Mouse (Mus musculus): ENCODE data around the gene Atp8b4.
"Not testable (repeated sequence)": the region's sequence is repeated elsewhere in the genome, so short reads cannot be mapped to it uniquely, and the experiment has no call there.

The Atp8b4 gene

DNA sequence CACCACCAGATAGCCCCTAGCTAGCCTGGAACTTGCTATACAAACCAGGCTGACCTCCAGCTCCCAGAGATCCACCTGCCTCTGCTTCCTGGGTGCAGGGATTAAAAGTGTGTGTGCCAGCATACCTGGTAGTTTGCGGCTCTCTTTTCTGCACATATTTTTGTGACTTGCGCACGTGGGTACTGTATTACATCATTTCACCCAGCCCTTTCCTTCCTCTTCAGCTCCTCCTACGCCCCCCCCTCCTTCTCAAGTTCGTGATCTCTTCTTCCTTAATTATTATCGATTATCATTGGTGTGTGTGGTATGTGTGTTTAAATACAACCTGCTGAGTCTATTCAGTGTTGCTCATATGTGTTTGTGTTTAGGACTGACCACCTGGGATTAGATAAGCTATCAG lies at the start of gene Atp8b4:
Gene Atp8b4, minus strand, starts transcription at position 154 of the 400 bp plus-strand sequence.
- no peak for DNase-seq (ENCODE audit: low spot score)

DNA sequence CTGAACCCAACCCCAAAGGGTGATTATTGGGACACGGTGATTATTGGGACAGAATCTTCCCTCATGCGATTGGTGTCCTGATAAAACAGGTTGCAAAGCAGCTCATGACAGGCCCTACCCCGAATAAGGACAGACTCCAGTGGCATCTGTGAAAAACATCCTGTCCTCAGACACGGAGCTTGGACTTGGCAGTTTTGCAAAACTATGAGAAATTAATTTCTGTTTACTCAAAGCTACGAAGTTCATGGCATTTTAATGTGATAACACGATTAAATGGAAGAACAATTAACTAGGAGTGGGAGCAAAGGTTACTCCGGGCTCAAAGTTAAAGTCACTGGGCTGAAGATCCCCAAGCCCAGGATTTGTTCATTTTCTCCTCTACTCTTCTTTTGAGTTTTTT lies 49.2 kb upstream of the Atp8b4 start:
- DNase-seq (ENCODE audit: low spot score), result no peak

DNA sequence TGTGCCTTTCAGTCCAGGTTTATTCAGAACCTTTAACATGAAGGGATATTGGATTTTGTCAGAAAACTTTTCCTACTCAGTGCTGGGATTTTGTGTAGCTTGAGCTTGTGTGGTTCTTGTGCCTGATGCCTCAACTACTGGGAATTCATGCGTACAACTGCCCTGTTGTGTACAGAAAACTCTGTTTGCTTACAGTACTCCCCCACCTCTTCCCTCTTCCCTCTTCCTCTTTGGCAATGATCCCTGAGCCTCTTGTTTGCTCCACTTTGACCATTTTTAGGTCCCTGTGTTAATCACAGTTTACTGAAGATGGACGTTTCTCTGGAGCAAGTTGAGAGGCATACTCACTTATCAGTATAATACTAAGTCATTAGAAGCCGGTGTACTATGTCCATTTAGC lies 45.9 kb upstream of the Atp8b4 start:
- no peak for DNase-seq (ENCODE audit: low spot score)

DNA sequence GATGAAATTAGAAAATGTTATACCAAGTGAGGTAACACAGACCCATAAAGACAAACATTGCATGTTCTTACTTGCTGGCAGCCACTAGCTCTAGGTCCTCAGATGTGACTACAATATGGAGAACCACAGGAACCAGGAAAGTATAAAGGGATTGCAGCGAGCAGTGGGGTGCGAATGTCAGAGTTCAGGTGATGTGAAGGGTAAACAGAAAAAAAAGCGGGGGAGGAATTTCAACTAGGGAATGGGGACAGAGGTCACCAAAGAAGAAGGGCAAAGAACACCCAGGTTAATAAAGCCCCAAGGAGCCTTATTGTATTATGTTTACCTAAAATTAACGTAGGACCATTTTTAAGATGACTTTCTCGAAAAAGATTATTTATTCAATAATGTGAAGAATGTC lies 44.8 kb upstream of the Atp8b4 start:
- no peak for DNase-seq (ENCODE audit: low spot score)

DNA sequence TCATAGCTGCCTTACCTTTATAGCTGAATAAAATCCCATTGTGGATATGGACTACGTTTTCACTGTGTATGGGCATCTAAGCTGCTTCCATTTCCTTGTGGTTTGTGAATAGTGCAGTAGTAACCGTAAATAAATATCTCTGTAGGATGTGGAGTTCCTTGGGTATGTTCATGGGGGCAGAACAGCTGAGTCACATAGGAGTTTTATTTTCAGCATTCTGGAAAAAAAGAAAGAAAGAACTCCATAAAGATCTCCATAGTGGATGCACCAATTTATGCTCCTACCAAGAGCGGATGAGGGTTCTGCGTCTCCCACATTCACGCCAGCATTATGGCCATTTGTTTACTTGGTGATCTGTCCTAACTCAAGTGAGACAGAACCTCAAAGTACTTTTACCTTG lies 41.7 kb upstream of the Atp8b4 start:
- no peak for DNase-seq (ENCODE audit: low spot score)

DNA sequence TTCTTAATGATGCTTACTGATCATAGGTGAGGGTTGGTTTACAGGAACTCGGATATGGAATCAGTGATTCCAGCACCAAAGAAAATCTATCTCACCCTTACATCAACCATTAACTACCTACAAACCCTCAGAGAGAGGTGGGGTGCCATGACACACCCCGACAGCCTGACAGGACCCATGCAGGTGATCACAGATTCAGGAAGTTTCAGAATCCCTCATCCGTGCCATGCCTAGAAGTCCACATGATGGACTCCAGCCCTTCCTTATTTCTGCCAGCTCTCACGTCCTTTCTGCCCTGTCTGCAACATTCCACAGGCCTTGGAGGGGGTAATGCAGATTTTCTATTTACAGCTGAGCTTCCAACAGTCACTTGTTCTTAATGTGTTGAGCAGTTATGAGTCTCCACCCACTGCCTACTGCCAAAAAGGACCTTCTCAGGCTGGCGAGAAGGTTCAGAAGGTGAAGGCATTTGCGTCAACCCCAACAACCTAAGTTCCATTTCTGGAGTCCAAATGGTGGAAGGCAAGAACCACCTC lies 40.0 kb upstream of the Atp8b4 start:
- no peak for DNase-seq (ENCODE audit: low spot score)

DNA sequence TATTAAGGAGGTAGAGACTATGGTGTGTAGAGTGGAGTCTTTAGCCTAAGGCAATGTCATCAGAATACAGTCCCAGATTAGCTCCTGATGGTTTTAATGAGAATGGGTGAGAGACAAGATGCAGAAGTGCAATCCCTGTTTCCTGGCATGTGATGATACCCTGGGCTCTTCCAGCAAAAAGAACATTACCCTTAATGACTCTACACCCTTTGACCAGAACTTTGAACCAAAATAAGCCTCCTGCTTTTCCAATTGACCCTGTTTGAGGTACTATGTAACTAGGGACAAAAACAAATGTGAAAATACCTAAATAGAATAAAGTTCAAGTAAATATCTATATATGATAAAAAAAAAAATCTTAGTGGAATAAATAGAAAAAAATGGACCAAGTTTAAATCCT lies 37.2 kb upstream of the Atp8b4 start:
- DNase-seq (ENCODE audit: low spot score), result no peak

DNA sequence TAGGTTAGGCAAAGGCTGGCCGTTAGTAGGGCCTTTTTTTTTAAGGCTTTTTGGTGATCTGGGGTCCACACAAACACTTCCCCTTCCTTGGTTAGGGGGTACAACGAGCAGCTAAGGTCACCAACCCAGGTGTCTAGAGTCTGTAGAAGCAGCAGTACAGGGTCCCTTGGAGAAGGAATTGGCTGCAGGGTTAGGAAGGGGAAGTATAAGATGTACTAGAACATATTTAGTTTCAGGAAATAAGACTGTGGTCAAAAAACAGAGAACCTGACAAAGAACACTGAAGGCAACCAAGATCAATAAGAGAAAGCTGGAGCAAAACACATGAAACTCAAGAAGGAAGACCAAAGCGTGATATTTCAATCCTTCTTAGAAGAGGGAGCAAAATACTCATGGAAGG lies 30.1 kb upstream of the Atp8b4 start:
- no peak for DNase-seq (ENCODE audit: low spot score)

DNA sequence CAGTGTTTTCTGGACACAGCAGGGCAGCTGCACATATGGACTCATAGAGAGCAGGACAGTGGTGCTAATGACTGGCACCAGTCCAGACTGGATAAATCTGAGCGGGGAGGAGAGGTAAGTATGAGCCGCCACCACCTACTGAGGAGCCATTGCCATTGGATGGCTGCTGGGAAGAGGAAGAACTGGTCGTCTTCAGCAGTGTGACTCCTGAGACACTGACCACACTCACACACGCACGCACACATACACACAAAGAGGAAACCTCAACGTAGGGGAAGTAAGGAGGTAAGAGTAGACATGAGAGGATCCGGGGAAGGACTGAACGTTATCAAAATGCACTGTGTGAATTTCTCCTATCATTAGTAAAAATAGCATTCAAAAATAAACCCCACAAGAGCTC lies 27.0 kb upstream of the Atp8b4 start:
- no peak for DNase-seq (ENCODE audit: low spot score)

DNA sequence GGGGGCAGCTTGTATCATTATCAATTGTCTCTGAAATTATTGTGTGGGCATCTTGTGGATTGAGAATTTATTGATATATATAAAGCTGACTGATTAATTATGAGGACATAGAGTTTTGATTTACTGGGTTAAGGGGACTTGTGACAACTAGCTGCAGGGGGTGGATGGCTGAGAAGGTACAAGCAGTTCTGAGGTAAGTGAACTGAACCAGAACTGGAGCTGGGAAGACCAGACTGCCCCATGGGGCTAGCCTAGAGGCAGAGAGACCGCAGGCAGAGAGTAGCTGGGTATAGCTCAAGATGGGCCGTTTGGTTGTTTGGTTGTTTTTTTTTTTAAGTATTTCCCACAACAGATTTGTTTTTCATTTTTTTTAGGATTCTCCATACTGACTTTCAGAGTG lies 23.8 kb upstream of the Atp8b4 start:
- DNase-seq (ENCODE audit: low spot score), result no peak

DNA sequence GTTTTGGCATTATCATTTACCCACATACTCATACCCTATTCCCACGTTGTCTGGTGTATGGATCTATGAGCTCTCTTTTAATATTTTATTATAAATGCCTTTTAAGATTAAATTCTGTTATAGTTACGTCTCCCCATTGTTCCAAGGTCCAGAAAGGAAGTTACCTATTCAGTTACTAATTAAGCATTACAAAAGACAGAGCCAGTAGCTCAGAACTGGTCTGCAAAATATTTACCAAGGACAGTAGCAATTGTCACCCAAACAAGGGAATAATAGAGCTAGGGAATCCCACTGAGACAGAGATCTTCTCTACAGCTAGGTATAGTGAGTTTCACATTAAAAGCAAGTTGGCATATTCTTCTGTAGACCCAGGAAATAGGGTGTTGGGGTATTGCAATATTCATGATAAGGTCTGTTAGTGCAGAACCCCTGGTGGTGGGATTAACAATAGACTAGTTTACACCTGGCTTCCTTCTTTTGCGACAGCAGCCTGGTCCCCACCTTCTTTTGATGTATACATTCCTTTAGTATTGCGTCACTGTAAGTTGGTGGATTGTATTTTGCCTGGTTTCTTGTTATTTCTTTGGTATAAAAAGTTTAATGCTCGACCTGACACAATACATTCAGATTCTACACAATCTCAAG lies 22.7 kb upstream of the Atp8b4 start:
- DNase-seq (ENCODE audit: low spot score), result not testable (repeated sequence)

DNA sequence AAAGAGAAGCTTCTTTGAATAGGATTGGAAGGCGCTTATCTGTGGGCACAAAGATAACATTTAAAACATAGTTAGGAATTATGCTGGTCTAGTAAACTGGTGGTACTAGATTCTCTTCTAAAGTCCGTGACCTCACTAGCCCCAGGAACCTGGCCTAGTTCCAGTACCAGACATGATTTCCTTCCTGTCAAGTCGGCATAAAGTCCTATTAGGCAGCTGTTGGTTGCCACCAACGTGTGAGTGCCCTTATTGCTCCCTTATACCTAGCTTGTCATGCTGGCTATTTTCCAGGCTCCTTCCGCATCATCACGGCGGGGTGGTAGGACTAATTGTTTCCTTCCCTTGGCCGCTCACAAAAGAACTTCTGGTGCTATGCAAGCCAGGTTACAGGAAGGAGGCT lies 21.6 kb upstream of the Atp8b4 start:
- DNase-seq (ENCODE audit: low spot score), result no peak

DNA sequence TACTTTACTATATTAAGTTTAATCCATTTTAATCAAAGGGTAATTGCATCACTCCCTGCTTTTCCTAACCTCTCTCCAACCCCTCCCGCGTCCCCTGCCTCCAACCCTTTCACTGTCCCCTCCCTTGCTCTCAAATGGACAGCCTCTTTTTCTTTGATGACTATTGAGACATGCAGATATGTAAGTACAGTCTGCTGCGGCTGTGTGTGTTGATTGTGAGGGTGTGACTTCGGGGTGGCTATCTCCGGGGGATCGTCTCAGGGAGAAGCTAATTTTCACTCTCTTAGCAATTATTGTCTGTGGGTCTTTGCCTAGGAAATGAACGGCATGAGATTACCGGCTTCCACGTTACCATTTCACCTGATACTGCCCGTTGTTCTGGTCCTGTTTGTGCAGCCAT lies 21.0 kb upstream of the Atp8b4 start:
- DNase-seq (ENCODE audit: low spot score), result no peak

DNA sequence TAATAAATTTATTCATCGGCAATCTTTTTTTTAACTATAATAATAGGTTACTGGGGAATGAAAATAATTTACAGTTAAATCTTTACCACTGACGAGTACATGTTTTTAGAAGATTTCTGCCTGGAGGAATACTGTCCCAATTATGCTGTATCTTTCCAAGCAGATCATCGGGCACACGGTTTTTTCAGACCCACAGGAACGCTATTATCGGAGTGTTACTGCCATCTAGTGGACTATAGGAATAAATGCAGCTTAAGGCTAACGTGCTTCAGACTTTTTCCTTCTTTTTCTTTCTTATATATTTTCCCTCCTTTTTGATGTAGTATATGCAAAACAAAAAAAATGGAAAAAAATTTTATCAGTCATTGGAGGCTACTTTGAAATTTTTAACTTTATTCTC lies 20.4 kb upstream of the Atp8b4 start:
- DNase-seq (ENCODE audit: low spot score), result no peak

DNA sequence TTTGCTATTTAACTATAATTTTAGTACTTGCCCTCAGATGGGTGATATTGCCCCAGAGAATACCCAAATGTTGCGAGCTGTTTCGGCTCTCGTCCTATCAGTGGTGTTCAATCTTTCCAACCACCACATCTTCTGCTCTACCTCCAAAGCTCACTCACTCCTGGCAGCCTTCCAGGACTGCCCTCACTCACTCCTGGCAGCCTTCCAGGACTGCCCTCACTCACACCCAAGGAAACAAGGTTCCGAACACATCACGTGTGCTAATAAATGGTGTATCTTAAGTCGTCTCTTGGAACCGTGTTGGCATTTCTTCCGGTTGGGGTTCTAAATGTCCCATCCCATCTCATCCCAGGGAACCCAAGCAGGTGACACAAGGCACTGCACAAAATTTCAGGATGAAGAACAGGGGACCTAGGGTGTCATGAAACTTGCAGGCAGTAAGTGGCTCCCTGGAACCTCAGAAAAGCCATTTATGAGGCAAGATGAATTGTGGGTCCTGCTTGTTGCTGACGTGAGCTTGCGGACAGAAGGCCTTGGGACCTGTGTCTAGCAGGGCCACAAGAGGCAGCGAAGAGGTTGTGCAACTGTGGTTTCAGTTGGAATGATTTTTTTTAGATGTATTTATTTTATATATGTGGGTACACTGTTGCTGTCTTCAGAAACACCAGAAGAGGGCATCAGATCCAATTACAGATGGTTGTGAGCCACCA lies 19.6 kb upstream of the Atp8b4 start:
- DNase-seq (ENCODE audit: low spot score), result peak; percentile 31

DNA sequence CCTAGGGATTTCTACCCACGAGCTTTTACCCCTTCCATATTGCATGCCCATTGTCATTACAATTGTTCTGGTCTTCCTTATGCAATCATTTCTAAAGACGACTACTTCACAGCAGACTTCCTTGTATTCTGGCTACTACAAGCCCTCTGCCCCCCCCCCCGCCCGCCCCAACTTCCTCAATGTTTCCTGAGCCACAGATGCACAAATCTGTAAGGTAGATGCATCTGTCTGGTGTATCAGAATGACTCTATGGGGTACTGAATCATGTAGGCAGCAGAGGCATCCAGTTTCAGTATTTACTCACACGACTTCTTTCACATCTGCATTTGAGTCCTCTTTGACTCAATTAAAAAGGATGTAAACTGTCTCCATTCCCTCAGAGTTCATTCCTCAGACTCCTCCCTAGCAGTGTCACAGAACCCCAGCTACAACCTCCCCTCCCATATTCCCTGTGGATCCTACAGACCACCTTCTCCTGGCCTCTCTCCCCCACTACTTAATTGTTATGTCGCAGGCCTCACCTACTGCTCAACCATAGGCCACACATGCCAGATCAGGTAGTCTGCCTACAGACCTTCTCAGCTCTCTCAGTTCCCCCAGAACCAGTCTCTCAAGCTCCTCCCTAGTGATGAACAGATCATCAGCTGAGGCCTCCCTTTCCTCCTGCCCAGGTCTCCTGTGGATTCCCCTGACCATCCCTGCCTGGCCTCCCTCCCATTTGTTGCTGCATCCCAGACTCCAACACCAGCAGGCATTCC lies 14.8 kb upstream of the Atp8b4 start:
- DNase-seq (ENCODE audit: low spot score), result no peak

DNA sequence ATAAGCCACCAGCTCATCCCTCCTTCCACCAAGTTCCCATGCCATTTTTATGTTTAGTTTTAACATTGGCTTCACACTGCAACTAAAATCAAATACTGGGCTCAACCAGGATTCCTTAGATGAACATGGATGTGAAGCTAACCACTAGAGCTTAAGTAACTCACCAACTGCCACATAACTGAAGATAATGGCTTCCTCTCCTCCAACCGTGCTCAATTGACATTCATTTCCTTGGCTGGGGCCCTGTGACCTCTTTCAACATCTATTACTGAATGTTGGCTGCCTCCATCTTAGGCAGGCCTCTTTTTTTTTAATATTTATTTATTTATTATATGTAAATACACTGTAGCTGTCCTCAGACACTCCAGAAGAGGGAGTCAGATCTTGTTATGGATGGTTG lies 7.8 kb upstream of the Atp8b4 start:
- no peak for DNase-seq (ENCODE audit: low spot score)

DNA sequence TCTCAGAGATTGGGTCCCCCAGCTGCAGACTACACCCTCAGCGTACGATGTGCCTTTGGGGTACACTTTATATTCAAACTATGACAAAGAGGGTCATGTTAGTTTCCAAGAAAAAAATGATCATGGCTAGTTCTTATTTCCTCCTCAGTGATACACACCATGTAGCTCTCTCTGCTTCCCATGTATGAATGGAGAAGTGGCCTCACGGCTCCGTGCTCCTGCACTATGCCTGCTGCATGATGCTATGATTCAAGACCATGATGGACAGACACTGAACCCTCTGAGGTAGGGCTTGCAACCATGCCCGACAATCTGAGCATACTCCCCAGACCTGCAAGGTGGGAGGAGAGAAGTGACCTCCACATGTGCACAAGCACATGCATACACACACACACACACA lies 7.0 kb upstream of the Atp8b4 start:
- DNase-seq (ENCODE audit: low spot score), result no peak

DNA sequence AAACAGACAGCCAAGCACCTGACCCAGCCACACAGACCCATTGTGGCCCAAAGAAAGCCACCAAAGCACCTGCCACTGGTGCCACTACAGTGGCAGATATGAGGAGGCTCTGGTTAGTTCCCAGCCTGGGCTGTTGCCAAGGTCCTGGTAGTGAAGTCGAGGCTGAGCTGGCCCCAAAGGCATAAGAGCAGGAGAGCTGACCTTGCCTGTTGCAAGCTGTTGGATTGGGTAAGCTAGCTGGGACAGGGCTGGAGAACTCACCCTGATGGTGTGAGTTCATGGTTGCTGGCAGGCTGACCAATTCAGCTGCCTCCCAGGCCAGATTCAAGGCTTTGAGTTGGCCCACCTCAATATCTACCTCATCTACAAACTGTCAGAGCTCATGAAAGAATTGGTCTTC lies 4.7 kb upstream of the Atp8b4 start:
- no peak for DNase-seq (ENCODE audit: low spot score)

DNA sequence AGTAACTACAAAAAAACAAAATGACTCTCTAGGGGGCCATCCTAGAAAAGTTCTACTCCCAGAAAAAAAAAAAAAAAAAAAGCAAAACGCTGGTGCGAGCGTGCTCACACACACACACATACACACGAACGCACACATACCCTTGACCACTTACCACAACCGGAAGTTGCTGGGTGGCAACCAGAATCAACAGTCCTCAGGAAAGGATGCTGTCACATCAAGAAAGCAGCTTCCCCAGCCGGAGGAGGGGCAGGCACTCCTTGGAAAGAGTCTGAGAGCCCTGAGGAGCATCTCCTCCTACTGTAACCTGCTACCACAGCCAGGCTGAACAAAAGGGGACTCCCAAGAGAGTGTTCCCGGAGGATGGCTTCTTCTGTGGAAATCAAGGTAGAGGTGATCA lies 744 bp downstream of the Atp8b4 start:
- no peak for DNase-seq (ENCODE audit: low spot score)

DNA sequence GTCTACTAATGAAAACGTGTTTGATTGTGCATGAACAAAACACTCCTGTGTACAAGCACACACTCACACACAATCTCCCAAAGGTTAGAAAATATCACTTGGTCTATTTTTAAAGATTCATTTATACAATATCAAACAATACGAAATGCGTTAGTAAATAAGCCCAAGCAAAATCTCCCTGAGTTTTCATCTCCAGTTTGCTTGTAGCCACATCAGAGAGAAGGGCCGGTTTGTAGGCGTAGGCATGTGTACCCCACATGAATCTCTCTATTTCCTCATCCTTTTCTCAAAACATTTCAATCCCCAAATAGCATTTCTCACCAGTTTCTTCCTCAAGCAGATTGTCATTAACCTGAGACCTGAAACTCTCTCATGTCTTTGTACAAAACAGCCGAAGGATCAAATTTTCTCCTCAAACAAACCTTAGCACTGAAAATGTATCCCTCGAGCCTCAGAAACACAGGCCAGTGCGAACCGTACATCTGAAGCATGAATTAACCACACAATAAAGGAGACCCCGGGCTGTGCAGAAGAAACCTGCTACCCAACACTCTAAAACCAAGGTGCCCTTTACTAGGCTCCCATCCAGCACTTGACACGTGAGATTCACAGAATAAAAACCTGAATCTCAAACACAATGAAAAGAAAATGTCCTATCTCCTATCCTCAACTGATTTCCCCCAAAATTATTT lies 1.6 kb downstream of the Atp8b4 start:
- DNase-seq (ENCODE audit: low spot score), result no peak

DNA sequence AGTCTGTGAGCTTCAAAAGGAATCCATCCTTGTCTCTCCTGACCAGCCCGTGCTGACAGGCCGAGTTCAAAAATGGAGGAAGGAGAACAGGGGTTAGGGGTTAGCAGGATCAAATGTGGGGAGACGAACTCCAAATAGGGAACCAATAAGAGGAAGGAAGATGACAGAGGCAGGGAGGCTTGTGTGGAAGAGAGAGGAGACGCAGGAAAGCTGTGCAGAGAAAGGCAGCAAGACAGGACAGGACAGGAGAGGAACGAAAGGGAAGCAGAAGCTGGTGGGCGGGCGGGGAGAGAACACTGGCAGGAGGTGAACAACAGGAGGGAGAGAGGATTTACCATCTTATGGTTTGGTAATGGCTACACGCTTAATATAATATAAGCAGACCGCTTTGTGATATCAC lies 3.6 kb downstream of the Atp8b4 start:
- DNase-seq (ENCODE audit: low spot score), result no peak

Data from urinary bladder, postnatal 14 days (tissue).